Mouse (Mus musculus) ES-Bruce4 (cell line): ENCODE measurements around the gene Gm20683.

Experiments used
- EP300 ChIP-seq: IDR thresholded peaks from 2 replicates; pipeline ENCODE4 v1.6.1; 2011; ENCODE audit warnings: low read depth, low read length; ENCODE audit not compliant: insufficient read depth
- POLR2A ChIP-seq: IDR thresholded peaks from one replicate; pipeline ENCODE4 v1.8.1; 2011; ENCODE audit warnings: low read length; ENCODE audit not compliant: insufficient read depth

DNA sequence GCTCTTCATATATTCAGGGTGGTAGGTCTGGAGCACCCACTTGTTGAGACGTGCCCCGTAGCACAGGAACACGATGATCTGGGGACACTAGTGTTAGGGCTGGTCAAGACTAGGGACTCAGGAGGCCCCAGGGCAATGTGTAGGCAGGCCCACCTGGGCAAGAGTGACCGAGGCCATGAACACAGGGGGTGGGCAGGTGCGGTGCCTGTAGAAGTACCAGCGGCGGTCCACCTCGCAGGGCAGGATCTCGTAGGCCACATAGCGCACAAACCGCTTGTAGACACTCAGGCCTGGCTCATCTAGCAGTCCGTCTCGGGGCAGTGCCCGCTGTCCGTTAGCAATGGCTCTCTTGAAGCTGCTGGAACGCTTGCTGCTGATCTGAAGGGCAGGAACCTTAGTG lies 5.7 kb downstream of the Gm20683 start:
- no peak for TF ChIP-seq EP300
- TF ChIP-seq POLR2A, result no peak
